Mouse (Mus musculus): ENCODE results near the gene Tmsb4x. TPM values are rescaled to one million over a fixed set of nuclear protein-coding genes. Genes with fewer than 3 reads are reported as not detected.

Tmsb4x gene
- polyA plus RNA-seq, 1 experiment from 2014 or later: 5,801 TPM

DNA sequence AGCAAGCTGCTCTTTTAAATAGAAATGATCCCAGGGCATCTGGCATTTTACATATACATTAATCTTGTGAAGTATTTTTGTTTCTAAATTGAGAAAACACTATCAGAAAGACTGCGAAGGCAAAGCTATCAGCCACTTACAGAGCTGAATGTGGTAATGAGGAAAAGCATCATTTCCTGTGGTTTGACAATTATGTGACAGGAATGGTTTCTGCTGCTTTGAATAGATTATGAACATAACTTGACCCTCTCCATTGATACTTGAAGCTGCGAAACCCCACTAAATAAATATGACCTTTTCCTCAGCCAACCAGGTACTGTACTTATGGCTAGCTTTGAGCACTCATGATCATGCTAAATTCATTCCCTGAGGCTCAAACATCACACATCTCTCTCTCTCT lies 7.8 kb downstream of the Tmsb4x start:
- Histone ChIP-seq H3K27ac (ENCODE audit: low read depth, low read length) (no peak overlapping the region), H3K27me3 (ENCODE audit: control insufficient read depth, insufficient read depth, low read length) (peaks cover 4% of the 10 kb centered on the region; the same call in 1 of the 2 replicates), H3K4me1 (ENCODE audit: control insufficient read depth, insufficient read depth, low read length) (no peaks in the 10 kb centered on the region), H3K36me3 (ENCODE audit: control insufficient read depth, insufficient read depth, low read length) (no peaks in the 10 kb centered on the region), H3K9me3 (ENCODE audit: control insufficient read depth, low read length) (no peaks in the 10 kb centered on the region), H3K9ac (ENCODE audit: low read length) (no peak overlapping the region), H3K4me3 (ENCODE audit: low read depth, low read length) (no peak overlapping the region), H3K4me2 (no peak overlapping the region)
- DNase-seq (ENCODE audit: low spot score, missing footprints) (no peak), ATAC-seq (ENCODE audit: low FRiP score) (no peak)
- 83% methylated on average over 2 of the region's 2 CpGs for WGBS

DNA sequence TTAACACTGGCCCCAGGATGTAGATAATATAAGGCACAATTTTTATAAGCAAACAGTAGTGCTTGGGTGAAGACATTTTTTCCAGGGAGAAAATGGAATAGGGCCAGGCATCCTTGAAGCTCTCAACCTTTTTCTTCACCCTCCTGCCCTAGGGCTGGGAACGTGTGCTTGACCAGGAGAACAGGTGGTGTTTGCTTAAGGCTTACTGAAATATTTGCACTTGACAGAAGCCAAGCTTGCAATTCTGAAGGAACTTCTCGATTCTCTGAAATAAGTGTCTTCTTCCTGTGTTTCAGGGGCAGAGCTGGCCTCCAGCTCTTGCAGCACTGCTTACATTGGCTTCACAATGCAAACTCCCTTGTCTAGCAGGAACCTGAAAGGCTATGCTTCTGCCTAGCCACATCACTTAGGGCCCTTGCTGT lies 13.9 kb downstream of the Tmsb4x start:
- H3K4me2 ChIP-seq: no peak overlapping the region
- no peak overlapping the region for H3K27ac ChIP-seq (ENCODE audit: low read depth, low read length)
- no peaks in the 10 kb centered on the region for H3K36me3 ChIP-seq (ENCODE audit: control insufficient read depth, insufficient read depth, low read length)
- H3K9ac ChIP-seq (ENCODE audit: low read length): no peak overlapping the region
- H3K4me1 ChIP-seq (ENCODE audit: control insufficient read depth, insufficient read depth, low read length): no peaks in the 10 kb centered on the region
- no peak for DNase-seq (ENCODE audit: low spot score, missing footprints)
- no peaks in the 10 kb centered on the region for H3K9me3 ChIP-seq (ENCODE audit: control insufficient read depth, low read length)
- WGBS: 75% methylated on average over 2 of the region's 2 CpGs
- no peak for ATAC-seq (ENCODE audit: low FRiP score)
- peaks cover 9% of the 10 kb centered on the region; the same call in 1 of the 2 replicates for H3K27me3 ChIP-seq (ENCODE audit: control insufficient read depth, insufficient read depth, low read length)
- no peak overlapping the region for H3K4me3 ChIP-seq (ENCODE audit: low read depth, low read length)

GRCm38 (mm10) chrX:167186306-167186705 lies 22.8 kb downstream of the Tmsb4x start:
- Histone ChIP-seq H3K36me3 (ENCODE audit: control insufficient read depth, insufficient read depth, low read length) (no peaks in the 10 kb centered on the region), H3K4me3 (ENCODE audit: low read depth, low read length) (no peak overlapping the region), H3K27me3 (ENCODE audit: control insufficient read depth, insufficient read depth, low read length) (peaks cover 5% of the 10 kb centered on the region), H3K4me1 (ENCODE audit: control insufficient read depth, insufficient read depth, low read length) (no peaks in the 10 kb centered on the region; the same call in 1 of the 2 replicates), H3K9me3 (ENCODE audit: control insufficient read depth, low read length) (no peaks in the 10 kb centered on the region), H3K9ac (ENCODE audit: low read length) (no peak overlapping the region), H3K4me2 (no peak overlapping the region), H3K27ac (ENCODE audit: low read depth, low read length) (no peak overlapping the region)
- ATAC-seq (ENCODE audit: low FRiP score) (no peak), DNase-seq (ENCODE audit: low spot score, missing footprints) (no peak)
- WGBS: 37% methylated on average over 2 of the region's 2 CpGs

DNA sequence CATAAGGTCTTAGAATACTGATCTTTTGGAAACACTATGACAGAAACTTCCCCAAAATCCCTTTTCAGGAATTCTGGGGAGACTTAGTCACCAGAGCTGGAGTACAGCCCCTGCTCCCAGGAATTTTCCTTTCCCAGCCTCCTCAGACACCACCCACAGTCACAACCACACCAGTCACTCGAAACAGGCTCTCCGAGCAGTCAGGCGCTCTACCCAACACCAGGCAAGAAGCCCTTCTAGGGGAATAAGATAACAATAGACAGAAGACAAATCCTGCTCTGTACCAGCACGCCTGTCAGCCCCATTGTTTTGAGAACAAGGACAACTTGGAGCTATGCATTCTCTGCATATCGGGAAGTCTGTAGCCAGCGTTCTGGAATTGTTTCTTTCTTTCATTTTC lies 25.6 kb downstream of the Tmsb4x start:
- Histone ChIP-seq H3K4me1 (ENCODE audit: control insufficient read depth, insufficient read depth, low read length) (no peaks in the 10 kb centered on the region; the same call in 1 of the 2 replicates), H3K27me3 (ENCODE audit: control insufficient read depth, insufficient read depth, low read length) (peaks cover 11% of the 10 kb centered on the region), H3K27ac (ENCODE audit: low read depth, low read length) (no peak overlapping the region), H3K9me3 (ENCODE audit: control insufficient read depth, low read length) (no peaks in the 10 kb centered on the region), H3K36me3 (ENCODE audit: control insufficient read depth, insufficient read depth, low read length) (no peaks in the 10 kb centered on the region), H3K4me2 (no peak overlapping the region), H3K9ac (ENCODE audit: low read length) (no peak overlapping the region), H3K4me3 (ENCODE audit: low read depth, low read length) (no peak overlapping the region)
- 39% methylated on average over 6 of the region's 6 CpGs for WGBS
- ATAC-seq (ENCODE audit: low FRiP score): no peak
- no peak for DNase-seq (ENCODE audit: low spot score, missing footprints)

- no peak for DNase-seq (ENCODE audit: low spot score, missing footprints)
- no peak for ATAC-seq (ENCODE audit: low FRiP score)
- no peaks in the 10 kb centered on the region for H3K36me3 ChIP-seq (ENCODE audit: control insufficient read depth, insufficient read depth, low read length)
- H3K4me2 ChIP-seq: no peak overlapping the region
- H3K4me1 ChIP-seq (ENCODE audit: control insufficient read depth, insufficient read depth, low read length): no peaks in the 10 kb centered on the region; the same call in 1 of the 2 replicates
- no peak overlapping the region for H3K27ac ChIP-seq (ENCODE audit: low read depth, low read length)
- no peaks in the 10 kb centered on the region for H3K9me3 ChIP-seq (ENCODE audit: control insufficient read depth, low read length)
- no peak overlapping the region for H3K9ac ChIP-seq (ENCODE audit: low read length)
- H3K4me3 ChIP-seq (ENCODE audit: low read depth, low read length): no peak overlapping the region
- H3K27me3 ChIP-seq (ENCODE audit: control insufficient read depth, insufficient read depth, low read length): peaks cover 13% of the 10 kb centered on the region
- 80% methylated on average over 5 of the region's 5 CpGs for WGBS
Observed at GRCm38 (mm10) chrX:167182411-167182810, 26.7 kb downstream of the Tmsb4x start.

GRCm38 (mm10) chrX:167179961-167180642 lies 29.0 kb downstream of the Tmsb4x start:
- H3K4me3 ChIP-seq (ENCODE audit: low read depth, low read length): no peak overlapping the region
- no peak overlapping the region for H3K4me2 ChIP-seq
- 79% methylated on average over 4 of the region's 4 CpGs for WGBS
- DNase-seq (ENCODE audit: low spot score, missing footprints) (no peak), ATAC-seq (ENCODE audit: low FRiP score) (no peak)
- H3K4me1 ChIP-seq (ENCODE audit: control insufficient read depth, insufficient read depth, low read length): no peaks in the 10 kb centered on the region; the same call in 1 of the 2 replicates
- H3K9ac ChIP-seq (ENCODE audit: low read length): no peak overlapping the region
- no peaks in the 10 kb centered on the region for H3K9me3 ChIP-seq (ENCODE audit: control insufficient read depth, low read length)
- H3K27ac ChIP-seq (ENCODE audit: low read depth, low read length): no peak overlapping the region
- peaks cover 15% of the 10 kb centered on the region for H3K27me3 ChIP-seq (ENCODE audit: control insufficient read depth, insufficient read depth, low read length)
- no peaks in the 10 kb centered on the region for H3K36me3 ChIP-seq (ENCODE audit: control insufficient read depth, insufficient read depth, low read length)

DNA sequence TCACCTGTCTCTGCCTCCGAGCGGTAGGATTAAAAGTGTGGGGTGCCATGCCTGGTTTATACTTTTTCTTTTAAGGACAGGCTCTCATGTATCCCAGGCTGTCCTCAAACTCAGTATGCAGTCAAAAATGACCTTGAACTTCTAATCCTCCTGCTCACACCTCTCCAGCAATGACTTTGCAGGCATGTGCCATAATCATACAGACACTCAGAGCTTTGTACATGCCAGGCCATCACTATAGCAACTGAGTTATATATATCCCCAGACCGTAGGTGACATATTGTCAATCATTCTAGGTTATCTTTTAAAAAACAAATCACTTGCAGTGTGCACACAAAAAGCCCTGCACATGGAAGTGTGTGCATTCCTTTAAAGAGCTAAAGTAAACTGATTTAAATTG lies 29.6 kb downstream of the Tmsb4x start:
- WGBS: 78% methylated on average over 3 of the region's 3 CpGs
- H3K27me3 ChIP-seq (ENCODE audit: control insufficient read depth, insufficient read depth, low read length): peaks cover 18% of the 10 kb centered on the region
- ATAC-seq (ENCODE audit: low FRiP score): no peak

DNA sequence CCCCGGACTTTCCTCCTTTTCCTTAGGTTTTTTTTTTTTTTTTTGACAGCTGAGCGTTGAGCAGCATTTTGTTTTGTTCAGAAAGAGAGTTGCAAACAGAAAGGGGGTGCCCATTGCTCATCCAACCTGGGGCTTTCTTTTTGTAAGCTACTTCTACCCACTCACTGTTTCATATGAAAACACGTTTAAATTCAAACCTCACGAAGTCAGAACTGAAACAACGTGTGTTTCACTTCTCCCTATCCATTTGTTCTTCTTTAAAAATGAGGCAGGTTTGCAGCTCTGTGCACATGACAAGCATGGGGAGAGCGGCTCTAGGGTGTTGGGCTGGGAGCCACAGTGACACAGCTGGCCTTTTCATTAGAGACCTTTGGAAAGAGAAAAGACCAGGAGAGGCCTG lies 33.8 kb downstream of the Tmsb4x start:
- H3K9ac ChIP-seq (ENCODE audit: low read length): no peak overlapping the region
- H3K4me3 ChIP-seq (ENCODE audit: low read depth, low read length): no peak overlapping the region
- no peak overlapping the region for H3K4me2 ChIP-seq
- 83% methylated on average over 6 of the region's 6 CpGs for WGBS
- no peaks in the 10 kb centered on the region for H3K36me3 ChIP-seq (ENCODE audit: control insufficient read depth, insufficient read depth, low read length)
- no peaks in the 10 kb centered on the region for H3K4me1 ChIP-seq (ENCODE audit: control insufficient read depth, insufficient read depth, low read length)
- peaks cover 25% of the 10 kb centered on the region for H3K27me3 ChIP-seq (ENCODE audit: control insufficient read depth, insufficient read depth, low read length)
- ATAC-seq (ENCODE audit: low FRiP score) (no peak), DNase-seq (ENCODE audit: low spot score, missing footprints) (no peak)
- no peaks in the 10 kb centered on the region for H3K9me3 ChIP-seq (ENCODE audit: control insufficient read depth, low read length)
- H3K27ac ChIP-seq (ENCODE audit: low read depth, low read length): no peak overlapping the region

More for the DNA sequence above, 29.6 kb downstream of the Tmsb4x start:
- no peak overlapping the region for H3K27ac ChIP-seq (ENCODE audit: low read depth, low read length)
- H3K9ac ChIP-seq (ENCODE audit: low read length): no peak overlapping the region
- H3K4me1 ChIP-seq (ENCODE audit: control insufficient read depth, insufficient read depth, low read length): no peaks in the 10 kb centered on the region; the same call in 1 of the 2 replicates
- H3K4me3 ChIP-seq (ENCODE audit: low read depth, low read length): no peak overlapping the region
- no peaks in the 10 kb centered on the region for H3K36me3 ChIP-seq (ENCODE audit: control insufficient read depth, insufficient read depth, low read length)
- DNase-seq (ENCODE audit: low spot score, missing footprints): no peak
- H3K4me2 ChIP-seq: no peak overlapping the region
- H3K9me3 ChIP-seq (ENCODE audit: control insufficient read depth, low read length): no peaks in the 10 kb centered on the region

DNA sequence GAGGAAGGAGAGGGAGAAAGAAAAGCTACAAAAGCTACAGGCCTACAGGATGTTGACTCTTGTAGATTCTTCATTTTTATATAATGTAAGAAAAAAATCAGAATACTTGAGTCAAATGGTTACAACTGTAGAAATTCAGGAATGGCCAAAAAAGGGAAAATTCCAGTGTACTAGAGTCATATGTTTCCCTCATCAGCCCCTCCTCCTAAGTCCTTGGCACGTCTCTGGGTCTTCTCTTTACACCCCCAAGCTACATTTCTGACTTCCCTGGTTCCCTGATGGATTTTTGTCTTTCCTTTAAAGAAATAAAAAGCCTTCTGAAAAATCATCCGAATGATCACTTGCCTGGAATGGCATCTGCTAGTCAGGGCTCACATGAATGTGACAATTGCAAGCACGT lies 34.8 kb downstream of the Tmsb4x start:
- Histone ChIP-seq H3K4me1 (ENCODE audit: control insufficient read depth, insufficient read depth, low read length) (no peaks in the 10 kb centered on the region), H3K36me3 (ENCODE audit: control insufficient read depth, insufficient read depth, low read length) (no peaks in the 10 kb centered on the region), H3K4me3 (ENCODE audit: low read depth, low read length) (no peak overlapping the region), H3K4me2 (no peak overlapping the region), H3K9me3 (ENCODE audit: control insufficient read depth, low read length) (no peaks in the 10 kb centered on the region), H3K27ac (ENCODE audit: low read depth, low read length) (no peak overlapping the region), H3K27me3 (ENCODE audit: control insufficient read depth, insufficient read depth, low read length) (peaks cover 25% of the 10 kb centered on the region), H3K9ac (ENCODE audit: low read length) (no peak overlapping the region)
- 79% methylated on average over 3 of the region's 3 CpGs for WGBS
- ATAC-seq (ENCODE audit: low FRiP score) (no peak), DNase-seq (ENCODE audit: low spot score, missing footprints) (no peak)
